Comparison of ENCODE assay signal across 10 mouse cellular contexts in genomic region chr12:27604061-27604679, GRCm38 (mm10).
DNase-seq lines count a peak whose midpoint lies in the region; ATAC-seq and TF ChIP-seq lines count a peak whose summit lies in the region.
"Had no signal": no experiment of that assay in that cellular context is flagged by ENCODE, and none has a peak within 500 bp of the region (broad histone marks: within the 10 kb centered on the region; RNA-seq: fewer than 3 reads in every experiment).

No protein-coding gene starts in this region.

- no peak overlapping the region for H3K27ac ChIP-seq in ES-E14 (ENCODE audit: insufficient read depth, low read depth, low read length, poor library complexity, severe bottlenecking)
- no peak overlapping the region for H3K27ac ChIP-seq in liver, postnatal 0 days (ENCODE audit: low read depth)
- H3K27ac ChIP-seq in hindbrain, embryonic 10.5 days: no peak overlapping the region
- H3K27ac ChIP-seq: macrophage had no signal

- TF ChIP-seq EP300 in liver, postnatal 0 days (IDR thresholded peaks at IDR 0.05; ENCODE audit: low read depth): no peak

- H3K9ac ChIP-seq in ES-E14 (ENCODE audit: insufficient read depth, low read depth, low read length, poor library complexity, severe bottlenecking): 0 out of 2 replicates have a peak overlapping the region, but pooled peaks have one; percentile 24
- no peak overlapping the region for H3K9ac ChIP-seq in liver, postnatal 0 days (replicated peaks)

- H3K4me2 ChIP-seq in liver, postnatal 0 days (ENCODE audit: low read depth, low read length): no peak overlapping the region

- H3K36me3 ChIP-seq in ES-E14 (ENCODE audit: control insufficient read depth, insufficient read depth, low read length, poor library complexity, severe bottlenecking): no peaks in the 10 kb centered on the region
- no peaks in the 10 kb centered on the region for H3K36me3 ChIP-seq in liver, postnatal 0 days (replicated peaks; ENCODE audit: insufficient read depth, low read length)
- no peaks in the 10 kb centered on the region for H3K36me3 ChIP-seq in hindbrain, embryonic 10.5 days

- in situ Hi-C loops in ES-E14 (cut with MboI; ENCODE audit: low sequenced_read_pairs in 2 of 2, unreplicated experiment in 2 of 2): loop anchor here in 1 of 2 experiments (10.0 kb wide), 1 partner anchor 821 kb away; no protein-coding TSS in a partner anchor

- H3K4me1 ChIP-seq in ES-E14 (ENCODE audit: control insufficient read depth in 2 of 2, insufficient read depth in 2 of 2, low read length in 2 of 2, poor library complexity in 1 of 2): no peaks in the 10 kb centered on the region
- no peaks in the 10 kb centered on the region for H3K4me1 ChIP-seq in liver, postnatal 0 days (ENCODE audit: insufficient read depth)
- H3K4me1 ChIP-seq in hindbrain, embryonic 10.5 days (replicated peaks): 0 out of 2 replicates have a peak, but pooled peaks cover under 1% of the 10 kb centered on the region

- WGBS in liver, postnatal 0 days (ENCODE audit: insufficient replicate concordance): 33% methylated on average over 1 of the region's 1 CpGs
- 84% methylated on average over 1 of the region's 1 CpGs for WGBS in hindbrain, embryonic 10.5 days

- peak; percentile 90 to 91 for DNase-seq in cerebellum, postnatal 10 days
- no peak for DNase-seq in cerebellum, postnatal 36 days
- DNase-seq in layer of hippocampus, adult 11-12 months (ENCODE audit: low spot score): peak; percentile 8
- no peak for DNase-seq in layer of hippocampus, postnatal 25 days (ENCODE audit: extremely low spot score in 1 of 2, low spot score in 1 of 2)
- DNase-seq in ES-E14 (ENCODE audit: low read depth, low spot score): no peak
- DNase-seq in layer of hippocampus, postnatal 14 days (ENCODE audit: low spot score in 2 of 2): peak; percentile 13 to 28
- DNase-seq in liver, postnatal 0 days: no peak
- no peak for DNase-seq in hindbrain, embryonic 10.5 days (ENCODE audit: low spot score)
- DNase-seq: heart, postnatal 36 days had no signal

- no peaks in the 10 kb centered on the region for H3K9me3 ChIP-seq in ES-E14 (ENCODE audit: control insufficient read depth, insufficient read depth, low read depth, low read length)
- no peaks in the 10 kb centered on the region for H3K9me3 ChIP-seq in liver, postnatal 0 days (ENCODE audit: low read length)
- no peaks in the 10 kb centered on the region for H3K9me3 ChIP-seq in hindbrain, embryonic 10.5 days

- no peak overlapping the region for H3K4me3 ChIP-seq in ES-E14 (ENCODE audit: insufficient read depth in 1 of 2, low read depth in 1 of 2, low read length in 2 of 2, poor library complexity in 1 of 2, severe bottlenecking in 1 of 2)
- H3K4me3 ChIP-seq in liver, postnatal 0 days (ENCODE audit: low read depth, low read length): no peak overlapping the region
- H3K4me3 ChIP-seq in hindbrain, embryonic 10.5 days: no peak overlapping the region

- ATAC-seq in liver, postnatal 0 days: no peak

- no peak for TF ChIP-seq CTCF in liver, postnatal 0 days (IDR thresholded peaks at IDR 0.05; ENCODE audit: low read depth)

- no peaks in the 10 kb centered on the region for H3K27me3 ChIP-seq in liver, postnatal 0 days (ENCODE audit: insufficient read depth, low read length)
- no peaks in the 10 kb centered on the region for H3K27me3 ChIP-seq in hindbrain, embryonic 10.5 days (ENCODE audit: insufficient read depth, poor library complexity, severe bottlenecking)

TF ChIP-seq in ES-E14, 5 proteins besides CTCF, POLR2A, EP300 and RAD21:
- no peak for TF ChIP-seq MAFK (IDR thresholded peaks at IDR 0.05; ENCODE audit: insufficient read depth, low read depth, low read length)
- no peak for TF ChIP-seq ZC3H11A (IDR thresholded peaks at IDR 0.05; ENCODE audit: borderline replicate concordance, low read depth, low read length)
- TF ChIP-seq HCFC1 (IDR thresholded peaks at IDR 0.05; ENCODE audit: borderline replicate concordance, insufficient read depth, low read length): no peak
- no peak for TF ChIP-seq ZNF384 (IDR thresholded peaks at IDR 0.05; ENCODE audit: low read depth, low read length)
- TF ChIP-seq CHD2 (IDR thresholded peaks at IDR 0.05; ENCODE audit: low read depth, low read length): no peak

Comparison
In these comparisons a context has a peak if more than half of its experiments do, and no peak if none do; other contexts are left out.
1. DNase-seq: peak in cerebellum, postnatal 10 days (2 of 2), layer of hippocampus, adult 11-12 months (single experiment) and layer of hippocampus, postnatal 14 days (2 of 2); none in cerebellum, postnatal 36 days (0 of 2), layer of hippocampus, postnatal 25 days (0 of 2), ES-E14 (single experiment), liver, postnatal 0 days (single experiment) and hindbrain, embryonic 10.5 days (single experiment).